Mouse (Mus musculus): ENCODE results near the gene Evi5l. TPM values are rescaled to one million over a fixed set of nuclear protein-coding genes. Genes with fewer than 3 reads are reported as not detected.

The Evi5l gene
- total and polyA plus RNA-seq, 3 experiments, result 4.5 to 10.8 TPM; not detected in 1

DNA sequence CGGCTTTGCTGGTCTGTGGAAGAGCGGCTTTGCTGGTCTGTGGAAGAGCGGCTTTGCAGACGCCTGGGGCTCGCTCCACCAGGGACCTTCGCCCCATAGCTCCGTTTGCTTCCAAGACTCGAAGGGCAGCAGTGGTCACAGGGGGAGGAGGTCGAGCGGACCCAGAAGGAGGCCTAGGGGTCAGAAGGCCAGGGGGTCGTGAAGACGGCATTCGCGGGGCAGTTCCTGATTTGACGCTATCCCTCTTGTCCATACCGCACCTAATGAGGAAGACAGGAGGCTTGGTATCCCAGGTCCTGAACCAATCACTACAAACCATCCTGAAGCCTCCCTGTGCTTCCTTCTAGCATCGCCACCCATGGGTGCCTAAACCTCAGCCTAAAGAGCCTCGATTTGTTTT, 49.9 kb downstream of the Evi5l start:
- no peaks in the 10 kb centered on the region for H3K79me2 ChIP-seq (ENCODE audit: control insufficient read depth, insufficient read depth, low read length, poor library complexity)
- no peak overlapping the region for H3K4me3 ChIP-seq (ENCODE audit: control insufficient read depth in 1 of 2, insufficient read depth in 1 of 2, low read depth in 2 of 2, low read length in 2 of 2)
- H3K9ac ChIP-seq (ENCODE audit: control insufficient read depth, low read depth, low read length, poor library complexity, severe bottlenecking), result no peak overlapping the region
- no peak for TF ChIP-seq KAT2A (conservative IDR thresholded peaks at IDR 0.05; ENCODE audit: low read depth, low read length)
- no peak for TF ChIP-seq POLR2AphosphoS5 (IDR thresholded peaks at IDR 0.05; ENCODE audit: borderline replicate concordance, low read depth, low read length)
- TF ChIP-seq ETS1 (IDR thresholded peaks at IDR 0.05; ENCODE audit: low read depth, low read length), result no peak
- TF ChIP-seq BHLHE40 (IDR thresholded peaks at IDR 0.05; ENCODE audit: borderline replicate concordance, low read depth, low read length), result no peak
- TF ChIP-seq TBP (IDR thresholded peaks at IDR 0.05; ENCODE audit: low read depth, low read length), result no peak
- no peak for TF ChIP-seq SIN3A (IDR thresholded peaks at IDR 0.05; ENCODE audit: low read length)
- TF ChIP-seq CHD2 (IDR thresholded peaks at IDR 0.05; ENCODE audit: low read length), result no peak
- no peaks in the 10 kb centered on the region for H3K27me3 ChIP-seq (ENCODE audit: control insufficient read depth in 1 of 2, insufficient read depth in 2 of 2, low read length in 2 of 2)
- no peak overlapping the region for H3K27ac ChIP-seq (ENCODE audit: control insufficient read depth, low read depth, low read length)
- H3K4me1 ChIP-seq (ENCODE audit: control insufficient read depth in 1 of 2, insufficient read depth in 2 of 2, low read length in 2 of 2), result peaks cover 2 to 17% of the 10 kb centered on the region in 2 experiments; a peak in 3 of 4 replicates
- DNase-seq (ENCODE audit: low read depth, low spot score), result no peak
- peaks cover 0 to 2% of the 10 kb centered on the region in 2 experiments; a peak in 2 of 4 replicates for H3K36me3 ChIP-seq (ENCODE audit: control insufficient read depth in 1 of 2, insufficient read depth in 2 of 2, low read length in 2 of 2)
- H3K9me3 ChIP-seq (replicated peaks; ENCODE audit: insufficient read depth, low read length), result no peaks in the 10 kb centered on the region

DNA sequence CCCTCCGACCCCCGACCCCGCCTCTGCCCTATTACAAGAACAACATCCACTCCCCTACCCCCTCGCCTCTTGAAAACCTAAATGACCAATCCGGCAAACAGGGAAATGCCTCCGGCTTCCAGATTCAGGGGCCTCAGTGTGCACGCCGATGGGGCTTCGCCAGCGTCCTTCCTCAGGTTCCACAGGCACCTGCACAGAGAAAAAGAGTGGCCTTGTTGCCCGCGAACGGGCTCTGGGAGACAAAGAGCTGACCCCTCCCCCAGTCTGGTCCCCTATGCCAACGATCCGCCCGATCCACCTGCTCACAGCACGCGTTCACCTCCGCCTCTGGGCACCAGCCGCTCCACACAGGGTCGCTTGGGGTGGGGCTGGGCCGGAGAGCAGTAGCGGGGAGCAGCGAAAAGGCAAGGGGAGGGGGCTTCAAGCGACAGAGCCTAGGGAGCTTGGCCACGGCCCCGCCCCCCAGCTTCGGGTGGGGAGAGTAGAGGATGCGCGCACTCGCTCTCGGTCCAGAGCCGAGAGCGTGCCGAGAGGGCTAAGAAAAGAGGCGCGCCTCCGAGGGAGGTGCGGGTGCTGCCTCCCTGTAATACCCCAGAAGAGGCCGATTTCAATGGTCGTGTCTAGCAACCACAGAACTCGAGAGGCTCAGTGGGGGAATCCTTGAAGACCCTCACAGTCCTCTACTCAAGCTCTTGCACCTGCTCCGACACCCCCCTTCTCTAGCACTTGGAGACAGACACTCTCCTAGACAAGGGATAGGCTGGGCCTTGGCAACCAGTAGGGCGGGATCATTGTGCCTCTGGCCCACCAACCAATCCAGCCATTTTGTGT, 50.6 kb downstream of the Evi5l start, which contains the start of gene Prr36:
Gene Prr36, minus strand, starts transcription at position 669 of the 831 bp plus-strand sequence.
- Histone ChIP-seq H3K4me1 (ENCODE audit: control insufficient read depth in 1 of 2, insufficient read depth in 2 of 2, low read length in 2 of 2) (peaks cover 4 to 23% of the 10 kb centered on the region in 2 experiments), H3K9ac (ENCODE audit: control insufficient read depth, low read depth, low read length, poor library complexity, severe bottlenecking) (no peak within 1 kb of the TSS)

DNA sequence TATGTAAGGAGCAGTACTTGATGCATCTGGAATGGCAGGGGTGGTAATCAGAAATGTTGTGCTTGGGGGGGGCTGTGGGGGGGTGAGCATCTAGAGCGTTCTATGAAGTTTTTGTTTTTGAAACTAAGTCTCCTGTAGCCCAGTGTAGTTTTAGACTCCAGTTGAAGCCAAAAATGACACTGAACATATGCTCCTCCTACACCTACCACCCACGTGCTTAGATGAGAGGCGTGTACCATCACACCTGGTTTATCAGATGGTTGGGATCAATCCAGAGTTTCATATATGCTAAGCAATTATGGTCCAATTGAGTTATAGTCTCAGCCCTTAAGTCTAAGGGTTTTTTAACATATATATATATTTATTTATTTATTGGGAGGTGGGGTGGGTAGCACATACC, 53.2 kb downstream of the Evi5l start:
- H3K79me2 ChIP-seq (ENCODE audit: control insufficient read depth, insufficient read depth, low read length, poor library complexity), result no peaks in the 10 kb centered on the region
- no peak overlapping the region for H3K9ac ChIP-seq (ENCODE audit: control insufficient read depth, low read depth, low read length, poor library complexity, severe bottlenecking)
- H3K36me3 ChIP-seq (ENCODE audit: control insufficient read depth in 1 of 2, insufficient read depth in 2 of 2, low read length in 2 of 2), result peaks cover 0 to 12% of the 10 kb centered on the region in 2 experiments; a peak in 2 of 4 replicates
- H3K9me3 ChIP-seq (replicated peaks; ENCODE audit: insufficient read depth, low read length), result no peaks in the 10 kb centered on the region
- H3K4me1 ChIP-seq (ENCODE audit: control insufficient read depth in 1 of 2, insufficient read depth in 2 of 2, low read length in 2 of 2), result peaks cover 8 to 20% of the 10 kb centered on the region in 2 experiments
- H3K27me3 ChIP-seq (ENCODE audit: control insufficient read depth in 1 of 2, insufficient read depth in 2 of 2, low read length in 2 of 2), result no peaks in the 10 kb centered on the region
- no peak overlapping the region for H3K4me3 ChIP-seq (ENCODE audit: control insufficient read depth in 1 of 2, insufficient read depth in 1 of 2, low read depth in 2 of 2, low read length in 2 of 2)
- no peak for DNase-seq (ENCODE audit: low read depth, low spot score)
- H3K27ac ChIP-seq (ENCODE audit: control insufficient read depth, low read depth, low read length), result no peak overlapping the region
- TF ChIP-seq RAD21 (IDR thresholded peaks at IDR 0.05; ENCODE audit: low read depth, low read length) (no peak), POLR2AphosphoS2 (IDR thresholded peaks at IDR 0.05; ENCODE audit: low read length) (no peak), SIN3A (IDR thresholded peaks at IDR 0.05; ENCODE audit: low read length) (no peak), POLR2AphosphoS5 (IDR thresholded peaks at IDR 0.05; ENCODE audit: borderline replicate concordance, low read depth, low read length) (no peak), ELF1 (IDR thresholded peaks at IDR 0.05; ENCODE audit: low read depth, low read length) (no peak), ETS1 (IDR thresholded peaks at IDR 0.05; ENCODE audit: low read depth, low read length) (no peak), USF2 (IDR thresholded peaks at IDR 0.05; ENCODE audit: borderline replicate concordance in 1 of 2, insufficient read depth in 1 of 2, low read depth in 1 of 2, low read length in 2 of 2) (no peak), CHD1 (IDR thresholded peaks at IDR 0.05; ENCODE audit: low read depth, low read length) (no peak), RCOR1 (IDR thresholded peaks at IDR 0.05; ENCODE audit: low read depth, low read length) (no peak), KAT2A (conservative IDR thresholded peaks at IDR 0.05; ENCODE audit: low read depth, low read length) (no peak), ZC3H11A (IDR thresholded peaks at IDR 0.05; ENCODE audit: low read depth, low read length) (no peak)

More for the DNA sequence above, 50.6 kb downstream of the Evi5l start, which contains the start of gene Prr36:
- Histone ChIP-seq H3K4me3 (ENCODE audit: control insufficient read depth in 1 of 2, insufficient read depth in 1 of 2, low read depth in 2 of 2, low read length in 2 of 2) (no peak within 1 kb of the TSS), H3K27ac (ENCODE audit: control insufficient read depth, low read depth, low read length) (no peak within 1 kb of the TSS), H3K36me3 (ENCODE audit: control insufficient read depth in 1 of 2, insufficient read depth in 2 of 2, low read length in 2 of 2) (peaks cover 0 to 7% of the 10 kb centered on the region in 2 experiments; a peak in 2 of 4 replicates), H3K9me3 (replicated peaks; ENCODE audit: insufficient read depth, low read length) (no peaks in the 10 kb centered on the region), H3K27me3 (ENCODE audit: control insufficient read depth in 1 of 2, insufficient read depth in 2 of 2, low read length in 2 of 2) (no peaks in the 10 kb centered on the region), H3K79me2 (ENCODE audit: control insufficient read depth, insufficient read depth, low read length, poor library complexity) (no peaks in the 10 kb centered on the region)
- no peak for DNase-seq (ENCODE audit: low read depth, low spot score)
- TF ChIP-seq UBTF (IDR thresholded peaks at IDR 0.05; ENCODE audit: borderline replicate concordance, insufficient read depth, low read depth, low read length), result no peak
- no peak for TF ChIP-seq MXI1 (IDR thresholded peaks at IDR 0.05; ENCODE audit: low read depth, low read length)
- TF ChIP-seq GABPA (IDR thresholded peaks at IDR 0.05; ENCODE audit: low read depth, low read length), result no peak
- 0 out of 4 replicates have a peak, but pooled peaks of 1 of the 2 experiments have one; percentile 13 for TF ChIP-seq POLR2A (IDR thresholded peaks at IDR 0.05; ENCODE audit: control insufficient read depth in 1 of 2, insufficient read depth in 1 of 2, low read depth in 1 of 2, low read length in 2 of 2, poor library complexity in 1 of 2)

Data from MEL (cell line).